ENCODE assay signal across 8 mouse cellular contexts in genomic region chr7:3692382-3692986, GRCm38 (mm10). TPM values are rescaled to one million over a fixed set of nuclear protein-coding genes. Genes with fewer than 3 reads are reported as not detected.
A peak's percentile ranks its signal among the peaks of the same experiment; 100 is the strongest.
DNase-seq lines count a peak whose midpoint lies in the region; ATAC-seq lines count a peak whose summit lies in the region.

Gene Tsen34 (plus strand): TSS chr7:3692863.

- DNase-seq in adrenal gland, adult 18-20 months (ENCODE audit: low spot score in 2 of 2): peak; percentile 88 to 90
- DNase-seq in adrenal gland, adult (ENCODE audit: inconsistent age in 2 of 2, low spot score in 1 of 2): no peak
- DNase-seq in 3T3-L1 (ENCODE audit: low read depth, low spot score): peak; percentile 32
- no peak for DNase-seq in forebrain, embryonic 11.5 days (ENCODE audit: low spot score)
- DNase-seq in liver, embryonic 11.5 days (ENCODE audit: low spot score): no peak
- no peak for DNase-seq in ovary, postnatal 14 days (ENCODE audit: low spot score)

- no peaks in the 10 kb centered on the region; the same call in 1 of the 2 replicates for H3K36me3 ChIP-seq in forebrain, embryonic 11.5 days (ENCODE audit: control insufficient read depth, insufficient read depth, low read length)
- H3K36me3 ChIP-seq in liver, embryonic 11.5 days (ENCODE audit: control insufficient read depth, insufficient read depth, low read length): peaks cover 6% of the 10 kb centered on the region
- H3K36me3 ChIP-seq in stomach, embryonic 16.5 days (ENCODE audit: control insufficient read depth, insufficient read depth, low read length): no peaks in the 10 kb centered on the region

- H3K4me2 ChIP-seq in forebrain, embryonic 11.5 days (ENCODE audit: low read depth, low read length, severe bottlenecking): peak within 1 kb of the TSS; percentile 89
- peak within 1 kb of the TSS; percentile 98 for H3K4me2 ChIP-seq in liver, embryonic 11.5 days
- peak within 1 kb of the TSS; percentile 64 for H3K4me2 ChIP-seq in stomach, embryonic 16.5 days (ENCODE audit: low read depth, low read length)

- H3K27me3 ChIP-seq in forebrain, embryonic 11.5 days (ENCODE audit: control insufficient read depth, insufficient read depth, low read length): no peaks in the 10 kb centered on the region
- no peaks in the 10 kb centered on the region for H3K27me3 ChIP-seq in liver, embryonic 11.5 days (replicated peaks; ENCODE audit: control insufficient read depth, insufficient read depth, low read length)
- no peaks in the 10 kb centered on the region for H3K27me3 ChIP-seq in stomach, embryonic 16.5 days (ENCODE audit: control insufficient read depth, insufficient read depth, low read length)

- ATAC-seq in forebrain, embryonic 11.5 days (replicated peaks; ENCODE audit: low FRiP score): no peak; the same call in 1 of the 2 replicates
- 0 out of 4 replicates have a peak, but pooled peaks of 1 of the 2 experiments have one; percentile 0 for ATAC-seq in hematopoietic stem cell, adult 5-6 weeks (replicated peaks in 1 of 2; ENCODE audit: insufficient read depth in 1 of 2, low FRiP score in 2 of 2, low TSS enrichment in 1 of 2, low read depth in 1 of 2, poor library complexity in 2 of 2, severe bottlenecking in 2 of 2)
- no peak for ATAC-seq in liver, embryonic 11.5 days (replicated peaks; ENCODE audit: low FRiP score)
- ATAC-seq in stomach, embryonic 16.5 days (ENCODE audit: insufficient read depth, low FRiP score): no peak

- peak within 1 kb of the TSS; percentile 83 for H3K9ac ChIP-seq in forebrain, embryonic 11.5 days (ENCODE audit: low read length)
- peak within 1 kb of the TSS; percentile 70 for H3K9ac ChIP-seq in liver, embryonic 11.5 days (ENCODE audit: low read depth, low read length)
- peak within 1 kb of the TSS; percentile 88 for H3K9ac ChIP-seq in stomach, embryonic 16.5 days (ENCODE audit: low read length)

- 1% methylated on average over 49 of the region's 49 CpGs for WGBS in forebrain, embryonic 11.5 days
- WGBS in liver, embryonic 11.5 days: under 1% methylated on average over 49 of the region's 49 CpGs
- WGBS in stomach, embryonic 16.5 days: under 1% methylated on average over 49 of the region's 49 CpGs

- no peaks in the 10 kb centered on the region for H3K9me3 ChIP-seq in forebrain, embryonic 11.5 days (ENCODE audit: control insufficient read depth, low read length)
- H3K9me3 ChIP-seq in liver, embryonic 11.5 days (ENCODE audit: control insufficient read depth, low read length): no peaks in the 10 kb centered on the region
- H3K9me3 ChIP-seq in stomach, embryonic 16.5 days (replicated peaks; ENCODE audit: control insufficient read depth, low read length): no peaks in the 10 kb centered on the region

- H3K4me3 ChIP-seq in forebrain, embryonic 11.5 days (ENCODE audit: low read depth, low read length): peak within 1 kb of the TSS; percentile 64
- peak within 1 kb of the TSS; percentile 76 for H3K4me3 ChIP-seq in liver, embryonic 11.5 days (ENCODE audit: low read depth, low read length)
- H3K4me3 ChIP-seq in stomach, embryonic 16.5 days (replicated peaks; ENCODE audit: low read length): peak within 1 kb of the TSS; percentile 81

- peaks cover 3% of the 10 kb centered on the region; the same call in 1 of the 2 replicates for H3K4me1 ChIP-seq in forebrain, embryonic 11.5 days (replicated peaks; ENCODE audit: control insufficient read depth, insufficient read depth, low read length)
- H3K4me1 ChIP-seq in liver, embryonic 11.5 days (replicated peaks; ENCODE audit: control insufficient read depth, insufficient read depth, low read length): peaks cover 12% of the 10 kb centered on the region
- peaks cover 17% of the 10 kb centered on the region for H3K4me1 ChIP-seq in stomach, embryonic 16.5 days (ENCODE audit: control insufficient read depth, insufficient read depth, low read length)

- H3K27ac ChIP-seq in forebrain, embryonic 11.5 days (ENCODE audit: low read depth, low read length): peak within 1 kb of the TSS; percentile 77
- H3K27ac ChIP-seq in liver, embryonic 11.5 days (ENCODE audit: low read depth, low read length): peak within 1 kb of the TSS; percentile 95
- H3K27ac ChIP-seq in stomach, embryonic 16.5 days (ENCODE audit: low read length): peak within 1 kb of the TSS; percentile 93

RNA-seq across cellular contexts. Expression of gene Tsen34, which starts in this region (rescaled TPM):
- total RNA-seq in adrenal gland, adult 18-20 months (2021): 100 to 1,000 TPM in 1 of 2 experiments, 10 to 100 TPM in 1; 87.7 to 105 TPM
- 243 and 269 TPM in 2 replicates for polyA plus RNA-seq in forebrain, embryonic 11.5 days (2014; fragmentation: Nextera tagmentation; extraction: Ambion mirVana)
- 29.4 and 41.6 TPM in 2 replicates for total RNA-seq in hematopoietic stem cell, adult 5-6 weeks (2017)
- polyA plus RNA-seq in liver, embryonic 11.5 days (2014; fragmentation: Nextera tagmentation; extraction: Ambion mirVana): 103 and 106 TPM in 2 replicates
- 184 and 194 TPM in 2 replicates for polyA plus RNA-seq in stomach, embryonic 16.5 days (2015; fragmentation: Nextera tagmentation; extraction: Ambion mirVana)

Comparison
In these comparisons a context has a peak if more than half of its experiments do, and no peak if none do; other contexts are left out.
1. DNase-seq: peak in adrenal gland, adult 18-20 months (2 of 2) and 3T3-L1 (single experiment); none in adrenal gland, adult (0 of 2), forebrain, embryonic 11.5 days (single experiment), liver, embryonic 11.5 days (single experiment) and ovary, postnatal 14 days (single experiment).
2. Peak in every context shown above with its lines, with median percentiles within 50 percentile points of each other: H3K27ac ChIP-seq, H3K4me2 ChIP-seq, H3K4me3 ChIP-seq and H3K9ac ChIP-seq.